Comparison of ENCODE assay signal across 12 mouse cellular contexts in genomic region chr10:50900746-50901600, GRCm38 (mm10). TPM values are rescaled to one million over a fixed set of nuclear protein-coding genes. Genes with fewer than 3 reads are reported as not detected.
DNase-seq lines count a peak whose midpoint lies in the region; ATAC-seq lines count a peak whose summit lies in the region.
"Had no signal": no experiment of that assay in that cellular context is flagged by ENCODE, and none has a peak within 500 bp of the region (broad histone marks: within the 10 kb centered on the region; RNA-seq: fewer than 3 reads in every experiment).

No protein-coding gene starts in this region.

- H3K4me1 ChIP-seq in embryonic facial prominence, embryonic 11.5 days (ENCODE audit: control insufficient read depth, insufficient read depth, low read length) = no peaks in the 10 kb centered on the region
- H3K4me1 ChIP-seq in kidney, embryonic 14.5 days (ENCODE audit: control insufficient read depth, insufficient read depth, low read length) = no peaks in the 10 kb centered on the region
- 0 out of 2 replicates have a peak, but pooled peaks cover 2% of the 10 kb centered on the region for H3K4me1 ChIP-seq in neural tube, embryonic 11.5 days (ENCODE audit: control insufficient read depth, insufficient read depth, low read length)

- peak; percentile 43 for DNase-seq in kidney, adult 11 months
- DNase-seq in kidney, adult 8-10 months = no peak
- DNase-seq in embryonic facial prominence, embryonic 11.5 days (ENCODE audit: low spot score) = peak; percentile 41
- DNase-seq in neural tube, embryonic 11.5 days (ENCODE audit: low spot score) = peak; percentile 63
- DNase-seq in frontal cortex, postnatal 14 days (ENCODE audit: low spot score in 2 of 2) = no peak
- no peak for DNase-seq in layer of hippocampus, postnatal 10 days (ENCODE audit: low spot score in 2 of 2)

- H3K27ac ChIP-seq in embryonic facial prominence, embryonic 11.5 days (replicated peaks; ENCODE audit: low read depth, low read length) = no peak overlapping the region
- H3K27ac ChIP-seq in kidney, embryonic 14.5 days (ENCODE audit: low read depth, low read length) = peak overlapping the region; percentile 73
- no peak overlapping the region for H3K27ac ChIP-seq in neural tube, embryonic 11.5 days (ENCODE audit: low read depth, low read length)

- H3K36me3 ChIP-seq in embryonic facial prominence, embryonic 11.5 days (replicated peaks; ENCODE audit: control insufficient read depth, insufficient read depth, low read depth, low read length) = no peaks in the 10 kb centered on the region
- no peaks in the 10 kb centered on the region for H3K36me3 ChIP-seq in kidney, embryonic 14.5 days (ENCODE audit: control insufficient read depth, insufficient read depth, low read length)
- no peaks in the 10 kb centered on the region for H3K36me3 ChIP-seq in neural tube, embryonic 11.5 days (ENCODE audit: control insufficient read depth, insufficient read depth, low read length)

- under 1% methylated on average over 42 of the region's 42 CpGs for WGBS in embryonic facial prominence, embryonic 11.5 days
- WGBS in kidney, embryonic 14.5 days = under 1% methylated on average over 42 of the region's 42 CpGs
- under 1% methylated on average over 42 of the region's 42 CpGs for WGBS in neural tube, embryonic 11.5 days

- H3K9ac ChIP-seq in embryonic facial prominence, embryonic 11.5 days (replicated peaks; ENCODE audit: low read length) = no peak overlapping the region
- H3K9ac ChIP-seq in kidney, embryonic 14.5 days (ENCODE audit: low read depth, low read length) = peak overlapping the region; percentile 54
- H3K9ac ChIP-seq in neural tube, embryonic 11.5 days (ENCODE audit: low read length) = no peak overlapping the region; the same call in 1 of the 2 replicates

- H3K4me2 ChIP-seq in embryonic facial prominence, embryonic 11.5 days (ENCODE audit: low read depth, low read length) = peak overlapping the region; percentile 4; the same call in 1 of the 2 replicates
- peak overlapping the region; percentile 36 for H3K4me2 ChIP-seq in kidney, embryonic 14.5 days (replicated peaks; ENCODE audit: low read depth, low read length)
- peak overlapping the region; percentile 37 for H3K4me2 ChIP-seq in neural tube, embryonic 11.5 days (ENCODE audit: low read depth)

- H3K27me3 ChIP-seq in embryonic facial prominence, embryonic 11.5 days (ENCODE audit: control insufficient read depth, insufficient read depth, low read length) = peaks cover 34% of the 10 kb centered on the region
- H3K27me3 ChIP-seq in kidney, embryonic 14.5 days (ENCODE audit: control insufficient read depth, insufficient read depth, low read length) = peaks cover 74% of the 10 kb centered on the region
- peaks cover 87% of the 10 kb centered on the region for H3K27me3 ChIP-seq in neural tube, embryonic 11.5 days (ENCODE audit: control insufficient read depth, insufficient read depth, low read length)

- H3K9me3 ChIP-seq in embryonic facial prominence, embryonic 11.5 days (replicated peaks; ENCODE audit: control insufficient read depth, low read length) = no peaks in the 10 kb centered on the region
- no peaks in the 10 kb centered on the region for H3K9me3 ChIP-seq in kidney, embryonic 14.5 days (ENCODE audit: control insufficient read depth, low read length)
- H3K9me3 ChIP-seq in neural tube, embryonic 11.5 days (ENCODE audit: control insufficient read depth, low read length) = no peaks in the 10 kb centered on the region

- ATAC-seq in embryonic facial prominence, embryonic 11.5 days (replicated peaks; ENCODE audit: insufficient number of reproducible peaks, low FRiP score, low TSS enrichment, low read depth) = 0 out of 2 replicates have a peak, but pooled peaks have one; percentile 22
- no peak for ATAC-seq in kidney, embryonic 14.5 days (ENCODE audit: low FRiP score, low TSS enrichment)
- ATAC-seq in neural tube, embryonic 11.5 days (ENCODE audit: insufficient read depth, low FRiP score, low TSS enrichment) = no peak
- no peak for ATAC-seq in CD4-positive, CD25-positive, alpha-beta regulatory T cell, adult 4 months
- ATAC-seq: lung, postnatal 0 days had no signal

- H3K4me3 ChIP-seq in embryonic facial prominence, embryonic 11.5 days (ENCODE audit: low read depth, low read length) = peak overlapping the region; percentile 5; the same call in 1 of the 2 replicates
- H3K4me3 ChIP-seq in kidney, embryonic 14.5 days (ENCODE audit: low read length) = peak overlapping the region; percentile 28
- H3K4me3 ChIP-seq in neural tube, embryonic 11.5 days (ENCODE audit: low read depth, low read length) = peak overlapping the region; percentile 15; the same call in 1 of the 2 replicates

RNA-seq across cellular contexts. Expression of gene Sim1, which starts 6.4 kb away (rescaled TPM):
- polyA plus RNA-seq in embryonic facial prominence, embryonic 11.5 days (2014; fragmentation: Nextera tagmentation; extraction: Ambion mirVana) = 0.67 and 1.8 TPM in 2 replicates
- polyA plus RNA-seq in kidney, embryonic 14.5 days (2014; fragmentation: Nextera tagmentation; extraction: Ambion mirVana) = 14.7 and 17.1 TPM in 2 replicates
- 3.4 and 3.9 TPM in 2 replicates for polyA plus RNA-seq in neural tube, embryonic 11.5 days (2014; fragmentation: Nextera tagmentation; extraction: Ambion mirVana)
- polyA plus RNA-seq in CD4-positive, CD25-positive, alpha-beta regulatory T cell, adult 4 months (2017; shearing (Covaris generic)) = not detected
- not detected for total RNA-seq in layer of hippocampus, postnatal 10 days (2021)
- total RNA-seq: heart, postnatal 10 days; MEL had no signal
- polyA plus RNA-seq: lung, postnatal 0 days; spleen, adult 2 months had no signal

Comparison
In these comparisons a context has a peak if more than half of its experiments do, and no peak if none do; other contexts are left out.
1. DNase-seq: peak in kidney, adult 11 months (single experiment), embryonic facial prominence, embryonic 11.5 days (single experiment) and neural tube, embryonic 11.5 days (single experiment); none in kidney, adult 8-10 months (0 of 2), frontal cortex, postnatal 14 days (0 of 2) and layer of hippocampus, postnatal 10 days (0 of 2).
2. Peak in every context shown above with its lines, with median percentiles within 50 percentile points of each other: H3K4me2 ChIP-seq and H3K4me3 ChIP-seq.